Mouse (Mus musculus) erythroblast, embryonic 14.5 days (primary cell): Measurements from ENCODE around the gene Sdf4. TPM values are rescaled to one million over a fixed set of nuclear protein-coding genes. Genes with fewer than 3 reads are reported as not detected.

Experiments
- H3K27me3 ChIP-seq: 2 replicates; pipeline ENCODE4 v1.6.1; 2012; ENCODE audit warnings: inconsistent platforms; ENCODE audit not compliant: control insufficient read depth
- H3K36me3 ChIP-seq: 2 replicates; pipeline ENCODE4 v1.6.1; 2012; ENCODE audit warnings: mild to moderate bottlenecking, inconsistent platforms; ENCODE audit not compliant: control insufficient read depth
- H3K4me1 ChIP-seq: 2 replicates; pipeline ENCODE4 v1.6.1; 2012; ENCODE audit warnings: inconsistent platforms; ENCODE audit not compliant: control insufficient read depth
- H3K4me3 ChIP-seq: replicated peaks from 2 replicates; pipeline ENCODE3; 2012; ENCODE audit warnings: moderate library complexity, mild to moderate bottlenecking, inconsistent platforms
- H3K9me3 ChIP-seq: 2 replicates; pipeline ENCODE4 v1.6.1; 2012; ENCODE audit warnings: low read length, inconsistent platforms, mixed read lengths; ENCODE audit not compliant: control insufficient read depth
- GATA1 ChIP-seq: IDR thresholded peaks from 2 replicates; pipeline ENCODE4 v1.6.1; 2012; ENCODE audit warnings: low read length, inconsistent platforms, mixed read lengths
- TAL1 ChIP-seq: IDR thresholded peaks from 3 replicates; pipeline ENCODE4 v1.6.1; 2012; ENCODE audit warnings: low read length, inconsistent platforms, mixed read lengths
- polyA plus RNA-seq: library from polyadenylated mRNA; stranded (reverse); fragments of >175 nt; gene quantifications from 2 replicates; pipeline ENCODE4 v1.2.3, GENCODE M21; 2012

Sdf4 gene
- polyA plus RNA-seq, 1 experiment, result 4.3 TPM

DNA sequence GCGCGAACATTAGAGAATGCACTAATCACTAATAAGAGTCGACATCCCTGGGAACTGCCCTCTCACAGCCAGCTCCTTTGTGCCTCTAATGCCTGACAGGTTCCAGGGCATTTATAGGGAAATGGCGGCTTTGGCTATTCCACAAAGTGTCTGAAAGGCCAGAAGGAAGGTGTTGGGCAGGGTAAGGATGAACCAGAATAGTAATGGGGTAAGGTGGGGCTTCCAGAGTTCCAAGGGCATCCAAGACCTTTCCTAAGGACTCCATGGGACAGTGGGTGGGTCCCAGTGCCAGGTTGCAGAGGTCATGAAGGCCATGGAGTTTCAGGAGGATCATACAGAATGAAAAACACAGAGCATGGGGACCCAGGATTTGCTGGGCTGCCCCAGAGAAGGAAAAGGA lies 41.6 kb downstream of the Sdf4 start:
- Histone ChIP-seq H3K36me3 (no peaks in the 10 kb centered on the region), H3K27me3 (peaks cover 26% of the 10 kb centered on the region), H3K4me1 (no peaks in the 10 kb centered on the region), H3K9me3 (no peaks in the 10 kb centered on the region), H3K4me3 (no peak overlapping the region)
- TF ChIP-seq GATA1, result no peak
- no peak for TF ChIP-seq TAL1

DNA sequence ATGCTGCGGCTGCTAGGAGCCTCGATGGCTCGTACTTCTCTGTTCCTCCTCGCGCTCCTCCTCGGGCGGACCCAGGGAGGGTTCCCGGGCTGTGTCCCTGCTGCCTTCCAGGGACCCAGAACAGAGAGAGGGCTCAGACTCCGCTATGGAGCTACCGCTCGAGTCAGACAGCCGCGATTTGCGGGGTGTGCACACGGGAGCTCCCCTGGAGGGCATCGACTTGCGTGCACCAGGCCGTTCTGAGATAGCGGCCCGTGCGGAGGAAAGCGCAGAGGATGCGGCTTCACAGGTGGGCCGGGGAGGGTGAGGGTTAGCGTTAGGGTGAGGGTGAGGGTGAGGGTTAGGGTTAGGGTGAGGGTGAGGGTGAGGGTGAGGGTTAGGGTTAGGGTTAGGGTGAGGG lies 42.2 kb downstream of the Sdf4 start:
- H3K4me1 ChIP-seq, result no peaks in the 10 kb centered on the region
- H3K9me3 ChIP-seq, result no peaks in the 10 kb centered on the region
- no peak for TF ChIP-seq TAL1
- no peak for TF ChIP-seq GATA1
- peaks cover 26% of the 10 kb centered on the region for H3K27me3 ChIP-seq
- H3K36me3 ChIP-seq, result no peaks in the 10 kb centered on the region
- no peak overlapping the region for H3K4me3 ChIP-seq

DNA sequence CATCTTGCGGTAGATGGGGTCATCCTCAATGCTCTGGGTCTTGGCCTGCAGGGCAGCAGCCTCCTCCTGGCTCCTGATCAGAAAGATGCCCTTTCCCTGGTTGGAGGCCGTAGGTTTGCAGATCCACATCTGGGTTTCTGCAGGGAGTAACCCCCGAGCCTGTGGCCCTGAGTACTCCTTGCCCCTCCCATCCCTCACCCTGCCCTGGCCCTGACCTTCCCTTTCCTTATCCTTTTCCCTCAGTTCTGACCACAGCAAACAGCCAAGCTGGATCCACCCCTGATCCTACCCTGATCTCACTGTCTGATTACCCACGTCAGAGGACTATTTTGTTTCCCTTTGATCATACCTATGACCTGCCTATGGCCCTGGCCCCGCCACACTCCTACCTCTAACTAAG lies 52.1 kb downstream of the Sdf4 start:
- TF ChIP-seq TAL1 (no peak), GATA1 (no peak)
- no peak overlapping the region for H3K4me3 ChIP-seq
- H3K36me3 ChIP-seq, result no peaks in the 10 kb centered on the region; the same call in 1 of the 2 replicates
- no peaks in the 10 kb centered on the region for H3K27me3 ChIP-seq
- no peaks in the 10 kb centered on the region for H3K9me3 ChIP-seq
- H3K4me1 ChIP-seq, result no peaks in the 10 kb centered on the region

DNA sequence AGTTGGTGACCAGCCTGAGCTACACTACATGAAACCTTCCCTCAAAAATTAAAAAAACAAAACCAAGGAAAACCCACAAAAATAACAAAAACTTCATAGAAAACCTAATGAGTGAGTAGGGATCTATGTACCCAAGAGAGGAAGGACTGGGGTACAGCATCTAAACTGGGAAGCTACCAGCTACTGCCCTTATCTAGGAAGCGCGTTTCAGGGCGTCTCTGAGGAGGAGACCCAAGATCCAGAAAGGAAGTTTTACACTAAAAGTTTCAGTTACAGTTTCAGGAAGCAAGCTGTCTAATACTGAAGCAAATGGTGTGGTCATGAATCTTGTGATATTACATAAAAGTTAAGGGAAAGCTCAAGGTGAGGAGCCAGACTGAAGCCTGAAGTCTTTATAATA lies 57.1 kb downstream of the Sdf4 start:
- Histone ChIP-seq H3K9me3 (no peaks in the 10 kb centered on the region), H3K36me3 (no peaks in the 10 kb centered on the region), H3K27me3 (no peaks in the 10 kb centered on the region), H3K4me1 (no peaks in the 10 kb centered on the region), H3K4me3 (no peak overlapping the region)
- no peak for TF ChIP-seq TAL1
- TF ChIP-seq GATA1, result no peak

DNA sequence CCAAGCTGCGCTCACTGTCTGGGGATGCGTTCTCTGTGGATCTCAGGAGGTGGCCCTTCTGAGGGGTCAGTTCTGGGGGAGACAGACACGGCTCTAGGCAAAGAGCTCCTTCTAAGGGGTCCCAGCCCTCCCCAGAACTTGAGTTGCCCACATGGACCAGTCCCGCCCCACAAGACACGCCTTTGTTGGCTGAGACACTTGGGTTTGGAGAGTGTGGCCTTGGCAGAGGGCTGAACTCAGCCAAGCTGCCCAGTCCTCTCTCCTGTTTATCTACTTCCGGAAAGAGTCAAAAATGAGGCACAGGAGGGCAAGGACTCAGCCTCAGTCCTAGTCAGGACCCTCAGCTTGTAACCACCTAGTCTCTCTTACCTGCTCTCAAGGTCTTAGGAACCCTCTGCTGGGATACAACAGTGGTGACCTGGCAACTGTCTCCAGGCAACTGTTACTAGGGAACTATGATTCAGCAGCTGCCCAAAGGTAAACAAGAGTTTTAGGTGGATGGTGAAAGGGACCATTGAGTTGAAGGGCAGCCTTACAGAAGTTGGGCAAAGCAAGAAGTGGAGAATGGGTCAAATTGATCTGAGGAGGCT lies 57.8 kb downstream of the Sdf4 start:
- Histone ChIP-seq H3K36me3 (no peaks in the 10 kb centered on the region), H3K4me3 (no peak overlapping the region), H3K9me3 (no peaks in the 10 kb centered on the region), H3K4me1 (no peaks in the 10 kb centered on the region), H3K27me3 (no peaks in the 10 kb centered on the region)
- TF ChIP-seq TAL1, result no peak
- no peak for TF ChIP-seq GATA1

DNA sequence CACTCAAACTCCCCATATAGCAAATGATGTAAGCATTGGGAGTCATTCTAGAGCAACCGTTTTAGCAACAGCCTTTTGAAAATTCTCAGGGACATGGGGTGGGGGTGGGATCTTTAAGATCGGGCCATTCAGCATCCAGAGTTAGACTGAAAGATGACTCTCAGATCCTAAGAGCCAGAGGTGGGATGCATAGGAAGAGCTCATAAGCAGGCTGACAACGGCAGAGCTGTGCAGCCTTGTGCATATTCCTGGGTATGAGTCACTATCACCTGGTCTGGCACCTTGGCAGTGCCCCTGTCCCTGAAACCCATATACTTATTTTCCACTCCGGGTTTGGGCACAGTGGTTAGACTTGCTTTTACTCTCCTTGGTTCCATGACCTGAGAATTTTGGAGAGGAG lies 60.4 kb downstream of the Sdf4 start:
- H3K4me1 ChIP-seq, result no peaks in the 10 kb centered on the region
- H3K4me3 ChIP-seq, result no peak overlapping the region
- no peaks in the 10 kb centered on the region for H3K36me3 ChIP-seq
- no peaks in the 10 kb centered on the region for H3K27me3 ChIP-seq
- H3K9me3 ChIP-seq, result no peaks in the 10 kb centered on the region
- TF ChIP-seq TAL1 (no peak), GATA1 (no peak)

DNA sequence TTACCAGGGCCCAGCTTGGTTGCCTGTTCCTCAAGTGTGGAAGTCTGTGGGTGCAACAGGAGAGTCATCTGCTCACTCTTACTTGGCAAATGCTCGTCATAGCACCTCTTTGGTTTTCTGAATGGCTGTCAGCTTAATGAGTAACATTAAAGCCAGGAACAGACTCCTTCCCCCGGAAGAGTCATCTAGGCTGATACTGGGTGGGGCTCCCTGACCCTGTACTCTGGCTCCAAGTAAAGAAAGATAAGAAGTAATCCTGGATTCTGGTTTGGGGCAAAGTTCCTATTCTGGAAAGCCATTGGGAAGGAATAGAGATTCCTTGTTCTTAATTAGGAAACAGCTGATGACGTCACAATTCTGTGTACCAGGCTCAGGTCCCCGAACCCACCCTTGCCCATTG lies 61.5 kb downstream of the Sdf4 start:
- H3K27me3 ChIP-seq, result no peaks in the 10 kb centered on the region
- H3K9me3 ChIP-seq, result no peaks in the 10 kb centered on the region
- no peak for TF ChIP-seq TAL1
- TF ChIP-seq GATA1, result no peak
- H3K36me3 ChIP-seq, result no peaks in the 10 kb centered on the region
- no peak overlapping the region for H3K4me3 ChIP-seq
- no peaks in the 10 kb centered on the region for H3K4me1 ChIP-seq

DNA sequence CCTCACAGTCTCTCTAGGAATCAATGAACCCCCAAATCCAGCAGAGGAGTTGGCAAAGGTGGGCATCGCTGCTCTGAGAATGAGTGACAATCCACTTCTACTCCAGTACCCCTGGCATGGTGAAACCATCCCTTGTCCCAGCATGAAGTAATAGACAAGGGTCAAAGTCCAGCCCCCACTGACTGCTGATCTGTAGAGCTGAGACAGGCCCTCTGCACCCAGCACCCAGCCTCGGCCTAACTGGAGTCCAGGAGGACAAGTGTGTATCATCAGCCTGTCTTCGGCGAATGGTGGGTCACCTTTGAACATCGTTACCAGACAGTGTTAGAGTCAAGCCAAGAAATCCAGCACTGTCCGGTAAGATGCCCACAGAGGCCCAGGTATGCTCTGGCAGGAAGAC lies 61.9 kb downstream of the Sdf4 start:
- TF ChIP-seq TAL1 (no peak), GATA1 (no peak)
- no peaks in the 10 kb centered on the region for H3K9me3 ChIP-seq
- H3K4me3 ChIP-seq, result no peak overlapping the region
- no peaks in the 10 kb centered on the region for H3K4me1 ChIP-seq
- no peaks in the 10 kb centered on the region for H3K36me3 ChIP-seq
- no peaks in the 10 kb centered on the region for H3K27me3 ChIP-seq

DNA sequence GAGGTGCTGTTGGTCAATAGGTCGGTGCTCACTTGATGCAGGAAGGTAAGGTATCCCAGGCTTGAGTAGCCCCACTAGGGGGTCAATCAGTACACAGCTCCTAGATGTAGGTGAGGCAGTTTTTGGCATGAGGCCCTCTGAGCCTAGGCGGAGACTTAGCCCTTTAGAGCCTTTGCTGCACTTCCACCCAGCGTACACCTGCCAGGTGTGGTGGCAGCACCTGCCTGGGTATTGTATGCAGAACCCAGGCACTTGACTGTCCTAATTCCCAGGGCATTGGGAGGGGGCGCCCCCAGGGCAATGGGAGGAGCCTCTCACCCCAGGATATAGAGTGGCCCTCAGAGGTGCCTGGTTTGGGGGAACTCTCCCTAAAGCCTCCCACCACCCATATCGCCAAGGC lies 62.5 kb downstream of the Sdf4 start:
- no peak for TF ChIP-seq TAL1

DNA sequence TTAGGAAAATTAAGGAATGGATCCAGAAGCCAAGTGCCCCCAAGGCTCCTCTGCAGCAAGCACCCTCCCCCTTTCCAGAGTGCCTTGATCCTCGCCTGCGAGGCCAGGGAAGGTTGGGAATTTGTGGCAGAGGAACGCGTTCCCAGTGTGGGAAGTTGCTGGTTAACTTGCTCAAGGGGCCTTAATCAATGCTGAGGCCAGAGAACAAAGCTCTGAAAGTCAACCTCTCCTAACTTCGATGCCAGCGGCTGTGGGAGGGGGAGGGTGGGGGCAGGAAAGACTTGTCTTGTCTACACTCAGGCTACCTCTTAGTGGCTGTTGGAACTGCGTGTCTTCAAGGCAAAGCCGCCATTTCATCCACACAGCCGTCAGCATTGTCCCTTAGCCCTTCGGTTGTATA lies 65.0 kb downstream of the Sdf4 start:
- Histone ChIP-seq H3K36me3 (no peaks in the 10 kb centered on the region), H3K27me3 (no peaks in the 10 kb centered on the region), H3K9me3 (no peaks in the 10 kb centered on the region), H3K4me1 (no peaks in the 10 kb centered on the region), H3K4me3 (no peak overlapping the region)
- no peak for TF ChIP-seq TAL1
- TF ChIP-seq GATA1, result no peak

More for the DNA sequence above, 62.5 kb downstream of the Sdf4 start:
- H3K27me3 ChIP-seq, result no peaks in the 10 kb centered on the region
- no peaks in the 10 kb centered on the region for H3K9me3 ChIP-seq
- H3K4me3 ChIP-seq, result no peak overlapping the region
- H3K36me3 ChIP-seq, result no peaks in the 10 kb centered on the region
- H3K4me1 ChIP-seq, result no peaks in the 10 kb centered on the region
